In the genomic region with DNA sequence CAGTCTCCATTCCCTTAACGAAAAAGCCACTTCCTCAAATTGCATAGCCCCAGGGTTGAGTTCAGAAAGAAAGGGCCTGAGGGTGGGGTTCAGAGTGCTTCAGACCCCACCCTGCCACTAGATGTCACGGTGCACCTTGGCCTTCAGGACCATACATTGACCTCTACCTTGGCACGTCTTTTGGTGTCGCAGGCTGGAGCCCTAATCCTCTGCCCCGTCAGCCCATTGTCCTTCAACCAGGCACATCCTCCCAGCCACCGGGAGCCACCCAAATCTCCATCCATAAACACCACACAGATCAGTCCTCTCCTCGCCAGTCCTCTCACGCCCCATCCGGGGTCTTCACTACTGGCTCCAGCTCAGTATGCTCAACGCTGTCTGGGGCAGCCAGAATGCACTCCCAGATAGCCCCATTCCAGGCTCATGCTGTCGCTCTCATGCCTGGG, we compare ENCODE assay signal across 8 mouse cellular contexts. TPM values are rescaled to one million over a fixed set of nuclear protein-coding genes. Genes with fewer than 3 reads are reported as not detected.
DNase-seq lines count a peak whose midpoint lies in the region; ATAC-seq and TF ChIP-seq lines count a peak whose summit lies in the region.

No protein-coding gene starts in this region.

- peaks cover 75% of the 10 kb centered on the region for H3K27me3 ChIP-seq in embryonic facial prominence, embryonic 13.5 days
- H3K27me3 ChIP-seq in intestine, postnatal 0 days (replicated peaks; ENCODE audit: control insufficient read depth, insufficient read depth, low read length) = peaks cover 12% of the 10 kb centered on the region; the same call in 1 of the 2 replicates
- peaks cover 17% of the 10 kb centered on the region for H3K27me3 ChIP-seq in midbrain, embryonic 16.5 days (ENCODE audit: control insufficient read depth, insufficient read depth, low read depth, low read length)

- no peak overlapping the region for H3K27ac ChIP-seq in embryonic facial prominence, embryonic 13.5 days
- H3K27ac ChIP-seq in intestine, postnatal 0 days (ENCODE audit: low read depth, low read length) = no peak overlapping the region
- no peak overlapping the region for H3K27ac ChIP-seq in midbrain, embryonic 16.5 days (ENCODE audit: low read length)

- peak overlapping the region; percentile 36; the same call in 1 of the 2 replicates for H3K4me3 ChIP-seq in embryonic facial prominence, embryonic 13.5 days
- H3K4me3 ChIP-seq in intestine, postnatal 0 days (ENCODE audit: low read depth, low read length) = peak overlapping the region; percentile 23; the same call in 1 of the 2 replicates
- H3K4me3 ChIP-seq in midbrain, embryonic 16.5 days (ENCODE audit: low read depth, low read length) = no peak overlapping the region

- TF ChIP-seq CTCF in intestine, postnatal 0 days (IDR thresholded peaks at IDR 0.05; ENCODE audit: low read depth) = no peak; the same call in 1 of the 2 replicates

- H3K9ac ChIP-seq in embryonic facial prominence, embryonic 13.5 days = no peak overlapping the region; the same call in 1 of the 2 replicates
- H3K9ac ChIP-seq in intestine, postnatal 0 days (ENCODE audit: low read depth, low read length) = no peak overlapping the region
- H3K9ac ChIP-seq in midbrain, embryonic 16.5 days (ENCODE audit: low read depth, low read length) = no peak overlapping the region

- peaks cover 18% of the 10 kb centered on the region for H3K4me1 ChIP-seq in embryonic facial prominence, embryonic 13.5 days
- no peaks in the 10 kb centered on the region for H3K4me1 ChIP-seq in intestine, postnatal 0 days (replicated peaks; ENCODE audit: control insufficient read depth, insufficient read depth, low read length)
- H3K4me1 ChIP-seq in midbrain, embryonic 16.5 days (ENCODE audit: control insufficient read depth, insufficient read depth, low read length) = peaks cover 5% of the 10 kb centered on the region; the same call in 1 of the 2 replicates

- no peaks in the 10 kb centered on the region for H3K36me3 ChIP-seq in embryonic facial prominence, embryonic 13.5 days
- no peaks in the 10 kb centered on the region for H3K36me3 ChIP-seq in intestine, postnatal 0 days (ENCODE audit: control insufficient read depth, insufficient read depth)
- no peaks in the 10 kb centered on the region for H3K36me3 ChIP-seq in midbrain, embryonic 16.5 days (ENCODE audit: control insufficient read depth, insufficient read depth, low read length)

- no peak for ATAC-seq in embryonic facial prominence, embryonic 13.5 days (ENCODE audit: insufficient number of reproducible peaks, insufficient read depth, low FRiP score, low TSS enrichment, low read depth)
- ATAC-seq in intestine, postnatal 0 days = no peak
- ATAC-seq in midbrain, embryonic 16.5 days = no peak

- no peaks in the 10 kb centered on the region for H3K9me3 ChIP-seq in embryonic facial prominence, embryonic 13.5 days
- no peaks in the 10 kb centered on the region for H3K9me3 ChIP-seq in intestine, postnatal 0 days (ENCODE audit: control insufficient read depth)
- H3K9me3 ChIP-seq in midbrain, embryonic 16.5 days (replicated peaks; ENCODE audit: control insufficient read depth, low read length, poor library complexity, severe bottlenecking) = no peaks in the 10 kb centered on the region

- peak; percentile 3 for DNase-seq in ovary, postnatal 36 days (ENCODE audit: low spot score)
- DNase-seq in ovary, postnatal 14 days (ENCODE audit: low spot score) = no peak
- no peak for DNase-seq in adrenal gland, postnatal 4 days (ENCODE audit: low spot score in 2 of 2)
- DNase-seq in layer of hippocampus, adult 18-20 months (ENCODE audit: low spot score in 2 of 2) = no peak
- DNase-seq in urinary bladder, adult 18-20 months (ENCODE audit: low spot score in 2 of 2) = no peak

- 7% methylated on average over 11 of the region's 11 CpGs for WGBS in embryonic facial prominence, embryonic 13.5 days
- WGBS in intestine, postnatal 0 days = 18% methylated on average over 11 of the region's 11 CpGs
- WGBS in midbrain, embryonic 16.5 days = 11% methylated on average over 11 of the region's 11 CpGs

- peak overlapping the region; percentile 65 for H3K4me2 ChIP-seq in embryonic facial prominence, embryonic 13.5 days
- peak overlapping the region; percentile 59 for H3K4me2 ChIP-seq in intestine, postnatal 0 days (replicated peaks; ENCODE audit: low read depth)
- H3K4me2 ChIP-seq in midbrain, embryonic 16.5 days (ENCODE audit: low read length) = peak overlapping the region; percentile 77

RNA-seq across cellular contexts. Expression of a gene that starts 0.7 kb away (rescaled TPM):
- 1.8 and 2.3 TPM in 2 replicates for polyA plus RNA-seq in embryonic facial prominence, embryonic 13.5 days (2015; fragmentation: Nextera tagmentation; extraction: Ambion mirVana)
- 1.1 and 1.2 TPM in 2 replicates for polyA plus RNA-seq in intestine, postnatal 0 days (2015; fragmentation: Nextera tagmentation; extraction: Ambion mirVana)
- 2.4 and 2.8 TPM in 2 replicates for polyA plus RNA-seq in midbrain, embryonic 16.5 days (2015; fragmentation: Nextera tagmentation; extraction: Ambion mirVana)
- total RNA-seq in adrenal gland, postnatal 4 days (2021) = 1 to 10 TPM; 6.7 to 9.5 TPM
- 10 to 100 TPM; 25.0 to 27.3 TPM for total RNA-seq in layer of hippocampus, adult 18-20 months (2021)

RNA-seq across cellular contexts. Expression of a gene that starts 55.6 kb away (rescaled TPM):
- polyA plus RNA-seq in embryonic facial prominence, embryonic 13.5 days (2015; fragmentation: Nextera tagmentation; extraction: Ambion mirVana) = 393 and 412 TPM in 2 replicates
- 588 and 627 TPM in 2 replicates for polyA plus RNA-seq in intestine, postnatal 0 days (2015; fragmentation: Nextera tagmentation; extraction: Ambion mirVana)
- polyA plus RNA-seq in midbrain, embryonic 16.5 days (2015; fragmentation: Nextera tagmentation; extraction: Ambion mirVana) = 446 and 455 TPM in 2 replicates
- 100 to 1,000 TPM; 271 to 305 TPM for total RNA-seq in adrenal gland, postnatal 4 days (2021)
- total RNA-seq in layer of hippocampus, adult 18-20 months (2021) = 100 to 1,000 TPM; 183 to 190 TPM

RNA-seq across cellular contexts. Expression of a gene that starts 59.9 kb away (rescaled TPM):
- 0.07 and 0.14 TPM in 2 replicates for polyA plus RNA-seq in embryonic facial prominence, embryonic 13.5 days (2015; fragmentation: Nextera tagmentation; extraction: Ambion mirVana)
- 0.37 and 0.47 TPM in 2 replicates for polyA plus RNA-seq in intestine, postnatal 0 days (2015; fragmentation: Nextera tagmentation; extraction: Ambion mirVana)
- 0.07 and 0.09 TPM in 2 replicates for polyA plus RNA-seq in midbrain, embryonic 16.5 days (2015; fragmentation: Nextera tagmentation; extraction: Ambion mirVana)
- not detected for total RNA-seq in adrenal gland, postnatal 4 days (2021)
- total RNA-seq in layer of hippocampus, adult 18-20 months (2021) = not detected
